Mouse (Mus musculus): ENCODE data around the gene Vkorc1.

DNA sequence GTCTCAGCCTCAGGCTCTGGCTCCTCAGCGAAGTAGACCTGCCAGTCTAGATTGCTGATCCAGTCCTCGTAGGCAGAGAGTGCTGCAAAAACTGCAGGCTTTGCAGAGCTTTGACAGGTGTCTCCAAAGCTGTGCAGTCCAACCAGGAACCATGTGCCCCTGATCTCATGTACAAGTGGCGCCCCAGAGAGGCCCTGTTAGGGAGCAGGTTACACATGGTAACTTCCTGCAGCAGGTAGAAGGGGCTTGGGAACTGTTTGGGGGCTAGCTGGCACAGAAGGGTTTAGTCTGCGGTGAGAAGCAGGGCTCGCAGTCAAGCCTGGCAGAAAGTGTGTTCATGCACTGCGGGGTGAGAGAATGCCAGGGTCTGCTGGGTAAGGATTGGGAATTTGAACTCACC, 8.9 kb downstream of the Vkorc1 start:
- TF ChIP-seq MAX (IDR thresholded peaks at IDR 0.05; ENCODE audit: low read length) (no peak), CTCF (conservative IDR thresholded peaks at IDR 0.05 in 1 of 2, IDR thresholded peaks at IDR 0.05 in 1 of 2; ENCODE audit: low read depth in 2 of 2, low read length in 2 of 2) (no peak), SIN3A (IDR thresholded peaks at IDR 0.05; ENCODE audit: low read length) (no peak), USF1 (IDR thresholded peaks at IDR 0.05; ENCODE audit: low read depth, low read length) (no peak), POLR2A (IDR thresholded peaks at IDR 0.05; ENCODE audit: low read depth, low read length) (no peak), BHLHE40 (IDR thresholded peaks at IDR 0.05; ENCODE audit: low read depth, low read length) (no peak), EP300 (IDR thresholded peaks at IDR 0.05; ENCODE audit: low read length) (no peak), MEF2A (IDR thresholded peaks at IDR 0.05; ENCODE audit: borderline replicate concordance, low read depth, low read length) (no peak), IRF4 (IDR thresholded peaks at IDR 0.05; ENCODE audit: low read depth, low read length) (no peak), MAFK (IDR thresholded peaks at IDR 0.05; ENCODE audit: insufficient replicate concordance, low read length) (no peak), TCF12 (IDR thresholded peaks at IDR 0.05; ENCODE audit: low read depth, low read length) (no peak)

Data from CH12.LX (cell line).